Comparison of ENCODE assay signal across 8 mouse cellular contexts in the genomic region with DNA sequence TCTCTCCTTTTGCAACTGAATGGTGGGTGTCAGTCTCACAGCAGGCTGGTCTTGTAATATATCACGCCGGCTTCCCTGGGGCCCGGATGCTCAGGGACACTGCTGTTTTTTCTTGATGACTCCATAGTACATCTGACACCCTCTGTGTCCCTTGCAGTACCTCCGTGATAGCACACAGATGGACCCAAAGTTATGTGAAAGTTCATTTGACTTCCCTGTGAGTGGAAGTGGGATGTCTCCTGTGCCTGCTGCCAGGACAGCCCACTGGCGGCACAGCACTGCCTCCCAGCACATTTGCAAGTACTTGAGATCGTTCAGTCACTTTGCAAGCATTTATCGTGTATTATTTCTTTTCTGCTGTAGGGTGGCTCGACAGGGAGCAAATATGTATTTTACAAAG.
A peak's percentile ranks its signal among the peaks of the same experiment; 100 is the strongest.
DNase-seq lines count a peak whose midpoint lies in the region; ATAC-seq and TF ChIP-seq lines count a peak whose summit lies in the region.
"Had no signal": no experiment of that assay in that cellular context is flagged by ENCODE, and none has a peak within 500 bp of the region (broad histone marks: within the 10 kb centered on the region; RNA-seq: fewer than 3 reads in every experiment).

No protein-coding gene starts in this region.

- peaks cover 6% of the 10 kb centered on the region; the same call in 1 of the 2 replicates for H3K36me3 ChIP-seq in kidney, adult 2 months (ENCODE audit: control insufficient read depth, insufficient read depth, low read length)
- no peaks in the 10 kb centered on the region; the same call in 1 of the 2 replicates for H3K36me3 ChIP-seq in neural tube, embryonic 11.5 days (ENCODE audit: control insufficient read depth, insufficient read depth, low read length)
- H3K36me3 ChIP-seq in intestine, postnatal 0 days (ENCODE audit: control insufficient read depth, insufficient read depth), result peaks cover 14% of the 10 kb centered on the region; the same call in 1 of the 2 replicates

- peak overlapping the region; percentile 19 for H3K4me2 ChIP-seq in neural tube, embryonic 11.5 days (ENCODE audit: low read depth)
- H3K4me2 ChIP-seq in intestine, postnatal 0 days (replicated peaks; ENCODE audit: low read depth), result peak overlapping the region; percentile 70

- peak overlapping the region; percentile 74 for H3K27ac ChIP-seq in kidney, adult 2 months (ENCODE audit: insufficient read depth, low read depth, low read length)
- peak overlapping the region; percentile 15 for H3K27ac ChIP-seq in neural tube, embryonic 11.5 days (ENCODE audit: low read depth, low read length)
- peak overlapping the region; percentile 71; the same call in 1 of the 2 replicates for H3K27ac ChIP-seq in intestine, postnatal 0 days (ENCODE audit: low read depth, low read length)

- TF ChIP-seq CTCF in kidney, adult 2 months (conservative IDR thresholded peaks at IDR 0.05; ENCODE audit: insufficient read depth, insufficient read length, low read depth, low read length), result no peak
- TF ChIP-seq CTCF in intestine, postnatal 0 days (IDR thresholded peaks at IDR 0.05; ENCODE audit: low read depth), result no peak

- ATAC-seq in neural tube, embryonic 11.5 days (ENCODE audit: insufficient read depth, low FRiP score, low TSS enrichment), result no peak
- no peak for ATAC-seq in intestine, postnatal 0 days
- ATAC-seq: Patski had no signal

- intact Hi-C loops in left cerebral cortex, postnatal 10 days (cut with DNase I), result no loop called here

- WGBS in kidney, adult 2 months, result 32% methylated on average over 8 of the region's 8 CpGs
- 31% methylated on average over 8 of the region's 8 CpGs for WGBS in neural tube, embryonic 11.5 days
- 42% methylated on average over 8 of the region's 8 CpGs for WGBS in intestine, postnatal 0 days

- H3K4me1 ChIP-seq in kidney, adult 2 months (ENCODE audit: control insufficient read depth, insufficient read depth, low read length), result peaks cover 47% of the 10 kb centered on the region
- H3K4me1 ChIP-seq in neural tube, embryonic 11.5 days (ENCODE audit: control insufficient read depth, insufficient read depth, low read length), result peaks cover 22% of the 10 kb centered on the region
- peaks cover 24% of the 10 kb centered on the region for H3K4me1 ChIP-seq in intestine, postnatal 0 days (replicated peaks; ENCODE audit: control insufficient read depth, insufficient read depth, low read length)

- DNase-seq in kidney, adult 2 months, result no peak
- no peak for DNase-seq in kidney, adult 9 months
- DNase-seq in neural tube, embryonic 11.5 days (ENCODE audit: low spot score), result no peak
- DNase-seq in neural tube, embryonic 10.5 days (ENCODE audit: extremely low spot score, low spot score), result no peak
- no peak for DNase-seq in adrenal gland, adult 8-10 months
- no peak for DNase-seq in left cerebral cortex, postnatal 10 days (ENCODE audit: extremely low spot score in 1 of 2, low spot score in 2 of 2)

- no peak for TF ChIP-seq POLR2A in kidney, adult 2 months (IDR thresholded peaks at IDR 0.05; ENCODE audit: low read depth, low read length)

- H3K4me3 ChIP-seq in kidney, adult 2 months (ENCODE audit: insufficient read depth, low read depth, low read length), result peak overlapping the region; percentile 31
- peak overlapping the region; percentile 19 for H3K4me3 ChIP-seq in neural tube, embryonic 11.5 days (ENCODE audit: low read depth, low read length)
- H3K4me3 ChIP-seq in intestine, postnatal 0 days (ENCODE audit: low read depth, low read length), result peak overlapping the region; percentile 24

- 0 out of 2 replicates have a peak overlapping the region, but pooled peaks have one; percentile 2 for H3K9ac ChIP-seq in neural tube, embryonic 11.5 days (ENCODE audit: low read length)
- H3K9ac ChIP-seq in intestine, postnatal 0 days (ENCODE audit: low read depth, low read length), result no peak overlapping the region

- no peaks in the 10 kb centered on the region for H3K27me3 ChIP-seq in kidney, adult 2 months (replicated peaks; ENCODE audit: control insufficient read depth, insufficient read depth, low read length)
- no peaks in the 10 kb centered on the region for H3K27me3 ChIP-seq in neural tube, embryonic 11.5 days (ENCODE audit: control insufficient read depth, insufficient read depth, low read length)
- no peaks in the 10 kb centered on the region for H3K27me3 ChIP-seq in intestine, postnatal 0 days (replicated peaks; ENCODE audit: control insufficient read depth, insufficient read depth, low read length)
- H3K27me3 ChIP-seq: Patski had no signal

- no peaks in the 10 kb centered on the region for H3K9me3 ChIP-seq in neural tube, embryonic 11.5 days (ENCODE audit: control insufficient read depth, low read length)
- no peaks in the 10 kb centered on the region for H3K9me3 ChIP-seq in intestine, postnatal 0 days (ENCODE audit: control insufficient read depth)

Comparison
In these comparisons a context has a peak if more than half of its experiments do, and no peak if none do; other contexts are left out.
1. H3K27ac ChIP-seq: peak in every context shown above with its lines; median percentile 74 in kidney, adult 2 months; 71 in intestine, postnatal 0 days; 15 in neural tube, embryonic 11.5 days.